Mouse (Mus musculus): ENCODE data around the gene Camta1. TPM values are rescaled to one million over a fixed set of nuclear protein-coding genes. Genes with fewer than 3 reads are reported as not detected.

Gene Camta1
- polyA plus RNA-seq, 1 experiment from 2014 or later: 118 TPM

DNA sequence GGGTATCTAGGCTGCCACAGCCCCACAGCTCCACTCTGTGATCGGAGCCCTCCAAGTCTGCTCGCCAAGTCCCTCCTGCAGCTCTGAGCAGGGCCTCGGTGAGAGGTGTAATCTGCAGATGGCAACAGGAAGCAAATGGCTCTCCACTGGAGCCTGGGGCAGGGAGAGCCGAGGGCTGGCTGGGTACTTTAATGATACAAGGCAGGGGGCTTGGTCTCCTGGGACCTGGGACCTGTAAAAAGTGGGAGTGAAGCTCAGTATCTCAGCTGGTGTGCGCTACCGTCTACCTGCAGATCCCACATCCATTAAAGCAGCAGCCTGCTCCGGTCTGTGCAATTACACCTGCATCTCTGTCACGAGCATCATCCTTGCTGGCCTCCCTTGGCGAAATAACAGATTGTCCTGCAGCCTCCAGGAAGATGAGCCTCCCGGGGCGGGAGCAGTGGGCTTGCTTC is 555.3 kb downstream of the Camta1 start:
- Histone ChIP-seq H3K4me1 (peaks cover 25% of the 10 kb centered on the region), H3K27ac (replicated peaks) (no peak overlapping the region), H3K27me3 (replicated peaks) (0 out of 2 replicates have a peak, but pooled peaks cover 1% of the 10 kb centered on the region), H3K4me3 (no peak overlapping the region), H3K36me3 (no peaks in the 10 kb centered on the region), H3K4me2 (no peak overlapping the region), H3K9me3 (no peaks in the 10 kb centered on the region), H3K9ac (no peak overlapping the region)
- 48% methylated on average over 11 of the region's 11 CpGs for WGBS
- no peak for ATAC-seq (ENCODE audit: extremely low read depth, insufficient number of reproducible peaks, low FRiP score, low TSS enrichment)

GRCm38 (mm10) chr4:151305761-151306160 is 555.9 kb downstream of the Camta1 start:
- Histone ChIP-seq H3K4me3 (no peak overlapping the region), H3K9me3 (no peaks in the 10 kb centered on the region), H3K9ac (no peak overlapping the region), H3K27me3 (replicated peaks) (peaks cover 6% of the 10 kb centered on the region; the same call in 1 of the 2 replicates), H3K4me2 (no peak overlapping the region), H3K4me1 (peaks cover 28% of the 10 kb centered on the region), H3K36me3 (no peaks in the 10 kb centered on the region), H3K27ac (replicated peaks) (no peak overlapping the region)
- 66% methylated on average over 6 of the region's 6 CpGs for WGBS
- no peak for ATAC-seq (ENCODE audit: extremely low read depth, insufficient number of reproducible peaks, low FRiP score, low TSS enrichment)

DNA sequence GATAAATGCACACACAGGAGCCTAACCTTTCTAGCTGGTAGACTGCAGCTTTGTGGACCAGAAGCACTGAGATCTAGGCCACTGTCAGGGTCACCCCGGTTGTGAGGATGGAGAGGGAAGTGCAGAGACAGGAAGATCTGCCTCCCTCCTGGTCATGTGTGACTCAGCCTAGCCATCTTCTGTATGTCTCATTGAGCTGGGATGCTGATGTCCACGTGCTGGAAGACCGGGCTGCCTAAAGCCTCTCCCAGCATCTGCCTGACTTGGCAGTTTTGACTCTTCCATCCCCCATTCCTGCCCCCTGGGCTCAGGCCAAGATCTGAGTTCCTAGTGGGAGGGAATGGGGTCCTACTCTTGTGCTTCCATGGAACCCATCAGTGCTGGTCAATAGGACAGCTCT is 557.7 kb downstream of the Camta1 start:
- Histone ChIP-seq H3K9me3 (no peaks in the 10 kb centered on the region), H3K36me3 (no peaks in the 10 kb centered on the region), H3K27ac (replicated peaks) (no peak overlapping the region), H3K4me2 (no peak overlapping the region), H3K4me1 (peaks cover 34% of the 10 kb centered on the region), H3K27me3 (replicated peaks) (peaks cover 18% of the 10 kb centered on the region), H3K9ac (no peak overlapping the region), H3K4me3 (no peak overlapping the region)
- no peak for ATAC-seq (ENCODE audit: extremely low read depth, insufficient number of reproducible peaks, low FRiP score, low TSS enrichment)
- 66% methylated on average over 3 of the region's 3 CpGs for WGBS

- peaks cover 38% of the 10 kb centered on the region for H3K4me1 ChIP-seq
- no peak overlapping the region for H3K27ac ChIP-seq (replicated peaks)
- ATAC-seq (ENCODE audit: extremely low read depth, insufficient number of reproducible peaks, low FRiP score, low TSS enrichment): no peak
- H3K4me2 ChIP-seq: no peak overlapping the region
- H3K36me3 ChIP-seq: no peaks in the 10 kb centered on the region
- H3K4me3 ChIP-seq: no peak overlapping the region
- WGBS: 68% methylated on average over 5 of the region's 5 CpGs
- peaks cover 18% of the 10 kb centered on the region for H3K27me3 ChIP-seq (replicated peaks)
- no peak overlapping the region for H3K9ac ChIP-seq
- no peaks in the 10 kb centered on the region for H3K9me3 ChIP-seq
Observed at GRCm38 (mm10) chr4:151303436-151303835, 558.2 kb downstream of the Camta1 start.

- peak overlapping the region; percentile 66 for H3K27ac ChIP-seq (replicated peaks)
- H3K9ac ChIP-seq: 0 out of 2 replicates have a peak overlapping the region, but pooled peaks have one; percentile 24
- peaks cover 47% of the 10 kb centered on the region for H3K4me1 ChIP-seq
- H3K9me3 ChIP-seq: no peaks in the 10 kb centered on the region
- H3K36me3 ChIP-seq: no peaks in the 10 kb centered on the region
- H3K27me3 ChIP-seq (replicated peaks): peaks cover 18% of the 10 kb centered on the region
- 29% methylated on average over 11 of the region's 11 CpGs for WGBS
- H3K4me2 ChIP-seq: no peak overlapping the region
- no peak overlapping the region for H3K4me3 ChIP-seq
- no peak for ATAC-seq (ENCODE audit: extremely low read depth, insufficient number of reproducible peaks, low FRiP score, low TSS enrichment)
Observed at GRCm38 (mm10) chr4:151302195-151303126, 559.2 kb downstream of the Camta1 start.

- Histone ChIP-seq H3K9ac (no peak overlapping the region), H3K36me3 (no peaks in the 10 kb centered on the region), H3K27ac (replicated peaks) (no peak overlapping the region), H3K27me3 (replicated peaks) (peaks cover 18% of the 10 kb centered on the region), H3K4me1 (peaks cover 55% of the 10 kb centered on the region), H3K4me3 (no peak overlapping the region), H3K4me2 (no peak overlapping the region), H3K9me3 (no peaks in the 10 kb centered on the region)
- no peak for ATAC-seq (ENCODE audit: extremely low read depth, insufficient number of reproducible peaks, low FRiP score, low TSS enrichment)
- 30% methylated on average over 9 of the region's 9 CpGs for WGBS
Observed at GRCm38 (mm10) chr4:151301337-151301736, 560.3 kb downstream of the Camta1 start.

DNA sequence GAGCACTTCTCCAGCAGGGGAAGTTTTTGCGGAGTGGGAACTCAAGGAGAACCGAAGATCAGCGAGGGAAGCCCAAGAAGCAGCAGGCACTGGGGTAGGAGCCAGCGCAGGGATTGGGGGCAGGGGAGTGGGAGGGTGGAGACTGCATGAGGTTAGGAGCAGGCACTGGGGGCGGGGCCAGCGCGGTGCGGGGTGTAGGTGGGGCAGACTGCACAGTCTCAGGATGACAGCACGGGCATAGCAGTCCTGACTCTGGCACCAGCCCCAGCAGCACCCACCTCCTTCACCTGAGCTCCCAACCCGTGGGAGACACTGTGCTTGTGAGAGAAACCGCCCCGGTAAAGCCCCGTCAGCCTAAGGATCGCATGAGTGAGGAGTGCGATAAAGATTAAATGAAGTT is 561.0 kb downstream of the Camta1 start:
- Histone ChIP-seq H3K4me1 (peaks cover 61% of the 10 kb centered on the region), H3K4me3 (no peak overlapping the region), H3K27me3 (replicated peaks) (peaks cover 18% of the 10 kb centered on the region), H3K36me3 (no peaks in the 10 kb centered on the region), H3K4me2 (peak overlapping the region; percentile 34; the same call in 1 of the 2 replicates), H3K27ac (replicated peaks) (no peak overlapping the region), H3K9me3 (no peaks in the 10 kb centered on the region), H3K9ac (0 out of 2 replicates have a peak overlapping the region, but pooled peaks have one; percentile 11)
- WGBS: 12% methylated on average over 15 of the region's 15 CpGs
- no peak for ATAC-seq (ENCODE audit: extremely low read depth, insufficient number of reproducible peaks, low FRiP score, low TSS enrichment)

DNA sequence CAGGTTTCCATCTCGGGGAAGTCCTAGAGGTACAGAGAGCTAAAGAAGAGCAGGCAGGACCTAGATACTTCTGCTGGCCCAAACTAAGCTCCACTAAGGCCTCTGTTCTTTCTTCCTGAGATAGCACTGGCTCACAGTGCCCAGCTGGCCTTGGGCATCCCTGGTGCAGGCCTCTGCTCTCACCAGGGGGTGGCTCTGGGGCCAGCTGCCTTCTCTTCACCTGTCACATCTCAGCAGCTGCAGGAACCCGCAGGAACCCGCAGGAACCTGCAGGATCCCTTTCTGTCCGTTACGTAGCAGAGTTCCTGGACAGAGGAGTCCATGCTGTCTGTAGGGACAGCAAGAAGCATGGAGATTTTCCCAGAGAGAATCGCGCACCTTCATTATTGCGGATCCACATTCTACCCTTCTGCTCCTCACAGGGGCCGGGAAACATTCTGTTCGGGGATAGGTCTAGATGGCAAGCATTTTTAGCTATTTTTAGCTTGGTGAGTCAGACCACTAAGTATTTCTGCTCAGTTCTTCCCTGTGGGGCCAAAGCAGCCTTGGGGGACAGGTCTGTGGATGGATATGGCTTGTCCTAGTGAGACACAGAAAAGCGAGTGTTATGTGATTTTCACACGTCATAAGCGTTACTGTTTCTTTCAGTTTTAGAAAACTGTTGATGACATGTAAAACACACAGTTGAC is 566.0 kb downstream of the Camta1 start:
- H3K4me2 ChIP-seq: peak overlapping the region; percentile 59
- H3K4me3 ChIP-seq: peak overlapping the region; percentile 20
- no peaks in the 10 kb centered on the region for H3K36me3 ChIP-seq
- no peaks in the 10 kb centered on the region for H3K9me3 ChIP-seq
- 0 out of 2 replicates have a peak overlapping the region, but pooled peaks have one; percentile 34 for H3K9ac ChIP-seq
- H3K27me3 ChIP-seq (replicated peaks): peaks cover 17% of the 10 kb centered on the region
- 40% methylated on average over 13 of the region's 13 CpGs for WGBS
- peaks cover 44% of the 10 kb centered on the region for H3K4me1 ChIP-seq
- no peak for ATAC-seq (ENCODE audit: extremely low read depth, insufficient number of reproducible peaks, low FRiP score, low TSS enrichment)
- H3K27ac ChIP-seq (replicated peaks): peak overlapping the region; percentile 86

- no peak overlapping the region for H3K27ac ChIP-seq (replicated peaks)
- H3K36me3 ChIP-seq: no peaks in the 10 kb centered on the region
- H3K4me2 ChIP-seq: no peak overlapping the region
- H3K4me3 ChIP-seq: no peak overlapping the region
- no peaks in the 10 kb centered on the region for H3K4me1 ChIP-seq
- H3K9me3 ChIP-seq: no peaks in the 10 kb centered on the region
- ATAC-seq (ENCODE audit: extremely low read depth, insufficient number of reproducible peaks, low FRiP score, low TSS enrichment): no peak
- peaks cover 10% of the 10 kb centered on the region; the same call in 1 of the 2 replicates for H3K27me3 ChIP-seq (replicated peaks)
- no peak overlapping the region for H3K9ac ChIP-seq
- 48% methylated on average over 6 of the region's 6 CpGs for whole genome bisulfite sequencing
Observed at GRCm38 (mm10) chr4:151288893-151289585, 572.6 kb downstream of the Camta1 start.

- H3K4me1 ChIP-seq: no peaks in the 10 kb centered on the region
- no peaks in the 10 kb centered on the region for H3K9me3 ChIP-seq
- ATAC-seq (ENCODE audit: extremely low read depth, insufficient number of reproducible peaks, low FRiP score, low TSS enrichment): no peak
- no peak overlapping the region for H3K4me2 ChIP-seq
- peaks cover 8% of the 10 kb centered on the region; the same call in 1 of the 2 replicates for H3K27me3 ChIP-seq (replicated peaks)
- H3K36me3 ChIP-seq: no peaks in the 10 kb centered on the region
- no peak overlapping the region for H3K9ac ChIP-seq
- WGBS: 71% methylated on average over 12 of the region's 12 CpGs
- H3K4me3 ChIP-seq: no peak overlapping the region
- no peak overlapping the region for H3K27ac ChIP-seq (replicated peaks)
Observed at GRCm38 (mm10) chr4:151285905-151286445, 575.7 kb downstream of the Camta1 start.
